Mouse (Mus musculus) cortical plate, adult 2 months (tissue): ENCODE results near the gene Txndc12. TPM values are rescaled to one million over a fixed set of nuclear protein-coding genes. Genes with fewer than 3 reads are reported as not detected.

Experiments
- H3K27ac ChIP-seq: fragments of 200-500 bp; 2 replicates; pipeline ENCODE4 v1.5.1; 2012; ENCODE audit warnings: low read length, control low read depth, inconsistent platforms; ENCODE audit not compliant: insufficient read depth
- H3K4me1 ChIP-seq: fragments of 200-500 bp; 2 replicates; pipeline ENCODE4 v1.6.1; 2011; ENCODE audit warnings: low read length; ENCODE audit not compliant: control insufficient read depth, insufficient read depth
- H3K4me3 ChIP-seq: fragments of 200-500 bp; 2 replicates; pipeline ENCODE4 v1.5.1; 2011; ENCODE audit warnings: mild to moderate bottlenecking, low read length, control low read depth; ENCODE audit not compliant: insufficient read depth
- CTCF ChIP-seq: fragments of 200-500 bp; IDR thresholded peaks from 2 replicates; pipeline ENCODE4 v1.5.1; 2011; ENCODE audit warnings: mild to moderate bottlenecking, control low read depth, low read length; ENCODE audit not compliant: insufficient read depth; ENCODE audit errors: extremely low read depth
- POLR2A ChIP-seq: fragments of 200-500 bp; IDR thresholded peaks from 2 replicates; pipeline ENCODE4 v1.6.1; 2011; ENCODE audit warnings: mild to moderate bottlenecking, low read length, control low read depth; ENCODE audit not compliant: insufficient read depth; ENCODE audit errors: extremely low read depth
- polyA plus RNA-seq: library from polyadenylated mRNA; depleted of rRNA; stranded (reverse); fragments of >200 nt; gene quantifications from 2 replicates; pipeline ENCODE4 v1.2.3, GENCODE M21; 2012; rRNA removed

Txndc12 gene
- polyA plus RNA-seq, 1 experiment, result 43.9 TPM

GRCm38 (mm10) chr4:108887456-108887855, 53.1 kb downstream of the Txndc12 start:
- Histone ChIP-seq H3K4me3 (no peak overlapping the region), H3K4me1 (no peaks in the 10 kb centered on the region), H3K27ac (no peak overlapping the region)
- no peak for TF ChIP-seq CTCF
- TF ChIP-seq POLR2A, result no peak

GRCm38 (mm10) chr4:108890876-108891275, 56.5 kb downstream of the Txndc12 start:
- TF ChIP-seq CTCF (no peak), POLR2A (no peak)
- Histone ChIP-seq H3K27ac (no peak overlapping the region), H3K4me1 (no peaks in the 10 kb centered on the region), H3K4me3 (no peak overlapping the region)

GRCm38 (mm10) chr4:108900421-108900820, 66.0 kb downstream of the Txndc12 start:
- TF ChIP-seq CTCF (no peak), POLR2A (no peak)
- no peak overlapping the region for H3K4me3 ChIP-seq
- H3K4me1 ChIP-seq, result no peaks in the 10 kb centered on the region
- H3K27ac ChIP-seq, result no peak overlapping the region

- Histone ChIP-seq H3K27ac (no peak overlapping the region), H3K4me1 (no peaks in the 10 kb centered on the region), H3K4me3 (no peak overlapping the region)
- TF ChIP-seq POLR2A (no peak), CTCF (no peak)
These were observed 68.5 kb downstream of the Txndc12 start for GRCm38 (mm10) chr4:108902886-108903285.

GRCm38 (mm10) chr4:108903346-108903745, 68.9 kb downstream of the Txndc12 start:
- Histone ChIP-seq H3K27ac (no peak overlapping the region), H3K4me3 (no peak overlapping the region), H3K4me1 (no peaks in the 10 kb centered on the region)
- TF ChIP-seq POLR2A (no peak), CTCF (no peak)

GRCm38 (mm10) chr4:108904076-108904475, 69.7 kb downstream of the Txndc12 start:
- TF ChIP-seq CTCF (no peak), POLR2A (no peak)
- H3K4me3 ChIP-seq, result no peak overlapping the region
- no peak overlapping the region for H3K27ac ChIP-seq
- H3K4me1 ChIP-seq, result no peaks in the 10 kb centered on the region

- no peaks in the 10 kb centered on the region for H3K4me1 ChIP-seq
- no peak overlapping the region for H3K27ac ChIP-seq
- TF ChIP-seq CTCF (no peak), POLR2A (no peak)
- no peak overlapping the region for H3K4me3 ChIP-seq
These were observed 70.4 kb downstream of the Txndc12 start for GRCm38 (mm10) chr4:108904790-108905189.

GRCm38 (mm10) chr4:108905859-108906258, 71.5 kb downstream of the Txndc12 start:
- H3K4me1 ChIP-seq, result no peaks in the 10 kb centered on the region; the same call in 1 of the 2 replicates
- H3K27ac ChIP-seq, result no peak overlapping the region
- TF ChIP-seq POLR2A, result no peak
- TF ChIP-seq CTCF, result no peak
- H3K4me3 ChIP-seq, result no peak overlapping the region

GRCm38 (mm10) chr4:108907475-108907874, 73.1 kb downstream of the Txndc12 start:
- Histone ChIP-seq H3K4me3 (no peak overlapping the region), H3K27ac (no peak overlapping the region), H3K4me1 (peaks cover 1% of the 10 kb centered on the region; the same call in 1 of the 2 replicates)
- no peak for TF ChIP-seq POLR2A
- TF ChIP-seq CTCF, result no peak

GRCm38 (mm10) chr4:108909872-108910425, 75.5 kb downstream of the Txndc12 start:
- Histone ChIP-seq H3K4me1 (peaks cover 2% of the 10 kb centered on the region; the same call in 1 of the 2 replicates), H3K27ac (no peak overlapping the region), H3K4me3 (no peak overlapping the region)
- TF ChIP-seq CTCF, result no peak
- no peak for TF ChIP-seq POLR2A

Other genes starting within 250 kb of the Txndc12 start
- 41.8 and 48.0 TPM in 2 replicates for gene Cc2d1b, start 214.7 kb upstream of the Txndc12 start, polyA plus RNA-seq
- gene 3110021N24Rik, start 115.0 kb upstream of the Txndc12 start, polyA plus RNA-seq, result 0.48 and 0.51 TPM in 2 replicates
- 23.6 and 24.2 TPM in 2 replicates for gene Zfyve9, start 53.8 kb upstream of the Txndc12 start, polyA plus RNA-seq
- gene Btf3l4, start 987 bp upstream of the Txndc12 start, polyA plus RNA-seq, result 81.4 and 82.5 TPM in 2 replicates
- 18.3 and 18.4 TPM in 2 replicates for gene Kti12, start 13.2 kb downstream of the Txndc12 start, polyA plus RNA-seq
- 0.32 TPM in 1 of 2 replicates, not detected in the other for gene A730015C16Rik, start 14.0 kb downstream of the Txndc12 start, polyA plus RNA-seq
- gene Rab3b, start 44.5 kb downstream of the Txndc12 start, polyA plus RNA-seq, result 107 and 115 TPM in 2 replicates
- 152 and 158 TPM in 2 replicates for gene Nrd1, start 166.1 kb downstream of the Txndc12 start, polyA plus RNA-seq